Mouse (Mus musculus): ENCODE data around the gene Trp73. TPM values are rescaled to one million over a fixed set of nuclear protein-coding genes. Genes with fewer than 3 reads are reported as not detected.

Gene Trp73
- polyA plus RNA-seq, 1 experiment from 2014 or later, result 0.46 TPM

DNA sequence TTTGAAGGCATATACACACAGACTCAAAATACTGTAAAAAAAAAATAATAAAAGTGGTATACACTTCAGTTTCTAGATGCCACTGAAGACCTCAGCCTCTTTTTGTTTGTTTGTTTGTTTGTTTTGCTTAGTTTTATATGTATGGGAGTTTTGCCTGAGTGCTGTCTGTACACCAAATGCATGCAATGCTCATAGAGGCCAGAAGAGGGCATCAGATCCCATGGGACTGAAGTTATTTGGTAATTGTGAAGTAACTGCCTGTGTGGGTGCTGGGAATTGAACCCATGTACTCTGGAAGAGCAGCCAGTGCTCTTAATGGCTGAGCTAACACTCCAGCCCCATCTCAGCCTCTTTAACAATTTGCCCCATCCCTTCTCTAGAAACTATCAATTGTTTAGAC is 111.4 kb downstream of the Trp73 start:
- in situ Hi-C loops (cut with MboI; ENCODE audit: low pct_unique_long_range_greater_than_20kb), result loop anchor here (25.0 kb wide), 1 partner anchor 259 kb away; no protein-coding TSS in a partner anchor
- POLR2A ChIA-PET, result no interaction called here
- no peak for TF ChIP-seq CTCF (IDR thresholded peaks at IDR 0.05)
- DNase-seq (ENCODE audit: low read depth, low spot score) (no peak), ATAC-seq (no peak)
- CTCF ChIA-PET, result interaction anchor here (1.2 to 1.5 kb wide), 2 partner anchors 76 to 177 kb away, joined by 3 read pairs; no protein-coding TSS in a partner anchor
- H3K27me3 ChIP-seq, result no peaks in the 10 kb centered on the region

DNA sequence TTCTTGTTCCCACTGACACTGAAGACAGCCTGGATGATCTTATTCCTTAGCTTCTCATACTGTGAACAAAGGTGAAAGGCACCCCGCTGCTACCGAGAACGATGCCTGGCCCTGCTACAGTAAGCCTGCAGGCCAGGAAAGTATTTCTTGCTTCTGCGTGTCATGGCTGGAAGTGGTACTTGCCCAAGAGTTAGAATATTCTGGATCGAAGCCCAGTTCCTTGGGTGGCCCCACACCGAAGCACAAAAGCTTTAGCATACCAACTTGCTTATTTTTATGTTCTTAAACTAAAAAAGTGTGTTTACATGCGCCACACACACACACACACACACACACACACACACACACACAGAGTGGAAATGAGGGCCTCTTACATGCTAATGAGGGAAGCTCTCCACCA is 111.9 kb downstream of the Trp73 start:
- H3K27me3 ChIP-seq, result no peaks in the 10 kb centered on the region
- no peak for ATAC-seq
- CTCF ChIA-PET, result interaction anchor here (1.2 to 1.5 kb wide), 2 partner anchors 77 to 178 kb away, joined by 3 read pairs; no protein-coding TSS in a partner anchor

DNA sequence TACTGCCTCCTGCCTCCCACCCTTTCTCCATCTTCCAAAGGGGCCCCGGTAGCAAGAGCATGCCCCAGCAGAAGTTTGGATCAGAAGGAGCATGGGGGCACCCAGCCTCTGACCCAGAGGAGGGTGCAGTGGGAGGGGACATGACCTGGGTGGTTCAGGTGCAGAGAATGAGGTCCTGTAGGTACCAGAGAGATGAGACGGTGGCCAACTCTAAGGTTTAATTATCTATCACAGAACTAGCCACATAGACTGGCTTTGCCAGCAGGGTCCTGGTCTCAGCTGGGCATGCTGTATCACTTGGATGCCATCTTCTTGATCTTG is 113.6 kb downstream of the Trp73 start:
- POLR2A ChIA-PET, result no interaction called here
- CTCF ChIA-PET, result interaction anchor here (1.9 kb wide), 1 partner anchor 38 kb away, joined by 7 read pairs; no protein-coding TSS in a partner anchor
- ATAC-seq (no peak), DNase-seq (ENCODE audit: low read depth, low spot score) (no peak)
- no peak for TF ChIP-seq CTCF (IDR thresholded peaks at IDR 0.05)
- no peaks in the 10 kb centered on the region for H3K27me3 ChIP-seq
- in situ Hi-C loops (cut with MboI; ENCODE audit: low pct_unique_long_range_greater_than_20kb), result loop anchor here (25.0 kb wide), 1 partner anchor 261 kb away; no protein-coding TSS in a partner anchor

More for the DNA sequence above, 111.9 kb downstream of the Trp73 start:
- POLR2A ChIA-PET, result no interaction called here
- DNase-seq (ENCODE audit: low read depth, low spot score), result no peak
- in situ Hi-C loops (cut with MboI; ENCODE audit: low pct_unique_long_range_greater_than_20kb), result loop anchor here (25.0 kb wide), 1 partner anchor 259 kb away; no protein-coding TSS in a partner anchor
- TF ChIP-seq CTCF (IDR thresholded peaks at IDR 0.05), result no peak

DNA sequence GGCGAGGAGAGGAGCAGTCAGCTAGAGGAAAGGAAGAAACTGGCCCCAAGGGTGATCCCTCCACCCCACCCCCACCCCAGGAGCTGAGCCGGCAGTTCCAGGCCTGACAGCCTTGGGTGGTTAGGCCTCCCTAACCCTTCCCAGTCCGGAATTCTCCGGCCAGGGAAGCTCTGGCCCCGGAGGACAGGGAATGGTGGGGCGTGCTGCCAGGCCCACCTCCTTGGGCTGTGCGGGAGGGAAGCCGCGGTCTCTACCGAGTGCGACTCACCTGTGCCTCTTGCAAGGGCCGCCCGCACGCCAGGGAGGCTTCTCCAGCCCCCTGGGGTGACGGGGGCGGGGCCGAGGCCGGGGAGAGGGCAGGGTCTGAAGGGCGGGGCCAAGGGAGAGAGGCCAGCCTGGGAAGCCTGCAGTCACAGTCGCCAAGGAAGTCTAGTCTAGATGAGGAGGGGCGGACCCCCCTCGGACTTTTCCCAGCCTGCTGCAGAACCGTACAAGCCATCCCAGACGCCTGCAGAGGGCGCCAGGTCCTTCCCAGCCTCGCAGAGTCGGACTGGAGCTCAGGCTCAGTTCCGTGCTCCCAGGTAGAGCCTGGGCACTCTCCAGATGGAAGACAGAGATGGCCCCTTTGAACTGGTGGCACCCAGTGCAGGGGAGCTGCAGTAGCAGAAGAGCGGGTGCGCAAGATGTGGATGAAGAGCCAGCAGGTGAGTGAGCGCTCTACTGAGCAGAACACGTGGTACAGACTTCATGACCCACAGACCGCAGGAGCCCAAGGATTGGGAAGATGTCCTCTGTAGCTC is 114.2 kb downstream of the Trp73 start, which contains the start of gene Smim1:
Gene Smim1 (minus strand): TSS at position 590 of the 800 bp plus-strand sequence.
- DNase-seq (ENCODE audit: low read depth, low spot score) (no peak), ATAC-seq (peak; percentile 91)
- in situ Hi-C loops (cut with MboI; ENCODE audit: low pct_unique_long_range_greater_than_20kb), result loop anchor here (25.0 kb wide), 1 partner anchor 261 kb away; no protein-coding TSS in a partner anchor
- TF ChIP-seq CTCF (IDR thresholded peaks at IDR 0.05), result no peak
- no peaks in the 10 kb centered on the region for H3K27me3 ChIP-seq
- CTCF ChIA-PET, result interaction anchor here (1.9 kb wide), 1 partner anchor 39 kb away, joined by 7 read pairs; no protein-coding TSS in a partner anchor
- POLR2A ChIA-PET, result interaction anchor here (0.6 to 1.1 kb wide), 2 partner anchors 14 to 423 kb away, joined by 3 to 5 read pairs; partner anchors contain the start of gene Lrrc47

DNA sequence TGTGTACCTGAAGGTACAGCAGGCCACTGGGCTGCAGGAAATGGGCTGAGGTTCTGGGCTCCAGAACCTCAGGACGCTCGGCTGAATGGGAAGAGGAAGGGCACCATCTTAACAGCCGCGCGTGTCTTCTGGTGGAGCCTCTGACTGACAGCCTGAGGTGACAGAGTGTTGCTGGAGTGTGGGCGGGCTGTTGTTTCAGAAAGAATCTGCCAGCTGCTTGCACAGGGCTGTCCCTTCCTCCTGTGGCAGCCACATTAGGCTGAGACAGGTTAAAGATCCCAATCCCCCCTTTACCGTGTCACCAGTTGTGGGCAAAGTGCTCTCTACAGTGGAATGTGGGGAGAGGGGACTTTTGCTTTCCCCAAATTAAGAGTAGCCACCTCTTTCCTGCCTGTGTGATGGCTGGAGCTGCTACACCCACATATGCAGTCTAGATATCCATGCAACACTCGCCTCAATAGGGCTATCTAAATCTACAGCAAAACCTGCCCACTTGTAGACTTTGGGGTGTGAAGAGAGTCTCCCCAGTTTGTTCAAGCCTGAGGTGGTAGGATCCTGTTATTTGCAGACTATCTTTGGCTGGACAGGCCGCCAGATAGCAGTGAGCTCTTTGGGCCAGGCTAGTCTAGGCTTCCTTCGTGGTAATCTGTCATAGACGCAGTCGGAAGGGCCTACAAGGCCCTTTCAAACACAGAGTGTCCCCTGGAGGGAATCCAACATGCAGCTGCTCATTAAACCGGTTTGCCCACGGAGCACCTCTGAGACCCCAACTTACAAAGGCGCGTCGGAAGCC is 115.1 kb downstream of the Trp73 start:
- CTCF ChIA-PET, result no interaction called here
- TF ChIP-seq CTCF (IDR thresholded peaks at IDR 0.05), result no peak
- in situ Hi-C loops (cut with MboI; ENCODE audit: low pct_unique_long_range_greater_than_20kb), result loop anchor here (25.0 kb wide), 1 partner anchor 262 kb away; no protein-coding TSS in a partner anchor
- no peak for ATAC-seq
- POLR2A ChIA-PET, result interaction anchor here (1.1 kb wide), 1 partner anchor 13 kb away, joined by 5 read pairs; the partner anchor contains the start of gene Lrrc47
- H3K27me3 ChIP-seq, result no peaks in the 10 kb centered on the region
- DNase-seq (ENCODE audit: low read depth, low spot score), result no peak

DNA sequence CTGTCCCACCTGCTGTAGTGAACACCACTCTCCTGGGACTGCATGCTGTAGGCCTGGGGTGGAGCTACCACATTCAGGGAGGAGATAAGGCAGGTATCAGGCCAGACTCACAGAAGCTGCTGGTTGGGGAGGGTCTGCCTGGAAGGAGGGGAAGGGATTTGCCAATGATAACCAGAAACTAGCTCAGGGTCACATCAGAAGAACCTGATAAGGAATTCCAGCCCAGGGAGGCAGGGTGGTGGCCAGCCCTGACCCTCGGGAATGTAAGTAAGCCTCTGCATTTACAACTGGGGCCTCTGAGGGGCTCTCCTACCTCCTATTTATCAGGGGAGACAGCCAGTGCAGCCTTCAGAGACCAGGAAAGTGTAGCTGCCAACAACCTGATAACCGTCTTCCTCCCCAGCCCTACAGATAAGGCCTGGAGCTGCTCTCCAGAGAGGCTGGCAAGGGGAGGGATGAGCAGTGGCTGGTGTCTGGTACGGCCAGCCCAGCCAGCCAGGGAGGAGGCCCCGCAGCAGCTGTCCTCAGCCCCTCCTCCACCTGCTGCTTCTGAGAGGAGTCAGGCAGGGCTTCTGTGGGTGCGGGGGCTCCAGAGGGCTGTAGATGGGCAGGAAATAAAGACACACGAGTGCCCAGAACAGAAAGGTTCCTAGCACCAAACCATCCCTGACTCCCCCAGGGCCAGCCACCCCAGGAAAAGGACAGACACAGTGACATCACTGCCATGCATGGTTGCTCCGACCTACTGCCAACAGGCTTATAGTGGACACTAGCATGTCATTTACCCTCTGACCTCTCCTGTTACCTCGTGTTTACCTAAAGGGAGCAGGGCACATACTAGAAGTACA is 116.0 kb downstream of the Trp73 start:
- no peak for TF ChIP-seq CTCF (IDR thresholded peaks at IDR 0.05)
- CTCF ChIA-PET, result no interaction called here
- ATAC-seq, result no peak

DNA sequence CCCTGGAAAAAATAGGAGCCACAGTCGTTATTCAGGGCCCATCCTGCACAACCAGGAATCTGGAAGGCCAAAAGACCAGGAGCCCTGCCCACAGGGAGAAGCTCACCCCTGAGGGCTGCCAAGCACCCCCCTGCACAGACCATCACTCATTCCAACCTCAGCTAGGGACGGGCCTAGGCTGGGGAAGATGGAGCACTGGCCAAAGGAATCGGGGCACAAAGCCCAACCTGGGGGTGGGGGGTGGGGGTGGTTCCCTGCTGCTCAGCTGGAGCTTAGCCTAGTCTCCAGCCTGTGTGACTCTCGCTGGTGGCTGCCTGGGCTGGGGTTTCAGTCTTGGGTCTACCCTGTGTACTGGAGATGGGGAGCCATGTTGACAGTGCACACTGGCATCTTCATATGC is 117.2 kb downstream of the Trp73 start:
- ATAC-seq (no peak), DNase-seq (ENCODE audit: low read depth, low spot score) (no peak)
- no peaks in the 10 kb centered on the region for H3K27me3 ChIP-seq
- ChIA-PET CTCF (no interaction called here), POLR2A (interaction anchor here (2.7 kb wide), 1 partner anchor 11 kb away, joined by 11 read pairs; the partner anchor contains the start of gene Lrrc47)
- TF ChIP-seq CTCF (IDR thresholded peaks at IDR 0.05), result no peak
- in situ Hi-C loops (cut with MboI; ENCODE audit: low pct_unique_long_range_greater_than_20kb), result no loop called here

More for the DNA sequence above, 116.0 kb downstream of the Trp73 start:
- in situ Hi-C loops (cut with MboI; ENCODE audit: low pct_unique_long_range_greater_than_20kb), result no loop called here
- no peak for DNase-seq (ENCODE audit: low read depth, low spot score)
- H3K27me3 ChIP-seq, result no peaks in the 10 kb centered on the region
- POLR2A ChIA-PET, result no interaction called here

DNA sequence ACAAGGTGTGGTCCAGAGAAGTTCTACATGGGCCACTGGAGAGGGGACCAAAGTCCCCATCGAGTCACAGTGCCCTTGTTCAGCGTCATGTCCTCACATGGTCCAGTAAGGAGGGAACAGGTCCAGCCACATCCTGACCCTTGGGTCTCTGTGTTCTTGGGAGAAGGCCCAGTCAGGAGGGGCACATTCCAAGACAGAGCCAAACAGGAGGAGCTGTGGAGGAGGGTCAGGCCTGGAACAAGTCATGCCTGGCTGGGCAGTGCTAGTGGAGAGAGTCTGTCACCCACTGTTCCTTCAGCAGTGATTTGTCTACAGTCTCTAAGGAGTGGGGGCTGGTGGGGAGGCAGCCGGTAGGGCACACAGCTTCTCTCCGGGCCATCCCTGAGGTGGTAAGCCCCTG is 117.6 kb downstream of the Trp73 start:
- no peaks in the 10 kb centered on the region for H3K27me3 ChIP-seq
- in situ Hi-C loops (cut with MboI; ENCODE audit: low pct_unique_long_range_greater_than_20kb), result no loop called here
- DNase-seq (ENCODE audit: low read depth, low spot score) (no peak), ATAC-seq (peak; percentile 31)
- ChIA-PET POLR2A (interaction anchor here (2.7 kb wide), 1 partner anchor 11 kb away, joined by 11 read pairs; the partner anchor contains the start of gene Lrrc47), CTCF (no interaction called here)
- no peak for TF ChIP-seq CTCF (IDR thresholded peaks at IDR 0.05)

DNA sequence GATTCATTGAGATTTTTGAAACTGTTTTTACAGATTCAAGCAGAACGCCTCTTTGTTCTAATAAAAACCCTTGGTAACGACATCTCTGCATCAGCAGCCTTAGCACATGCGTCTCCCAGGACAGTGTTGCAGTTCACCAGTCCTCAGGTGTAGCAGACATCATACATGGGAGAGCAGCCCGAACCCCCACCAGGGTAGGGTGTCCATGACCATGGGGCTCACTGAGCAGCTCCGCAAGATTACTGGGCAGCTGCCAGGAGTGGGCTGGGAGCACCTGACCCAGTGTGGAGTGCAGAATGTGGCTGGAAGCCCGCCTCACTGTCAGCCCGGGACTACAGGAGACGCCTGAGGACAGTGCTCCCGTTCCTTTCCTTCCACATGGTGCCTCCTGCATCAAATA is 118.6 kb downstream of the Trp73 start:
- no peak for TF ChIP-seq CTCF (IDR thresholded peaks at IDR 0.05)
- ChIA-PET CTCF (no interaction called here), POLR2A (interaction anchor here (2.7 kb wide), 1 partner anchor 10 kb away, joined by 11 read pairs; the partner anchor contains the start of gene Lrrc47)
- no peak for ATAC-seq
- no peak for DNase-seq (ENCODE audit: low read depth, low spot score)
- in situ Hi-C loops (cut with MboI; ENCODE audit: low pct_unique_long_range_greater_than_20kb), result no loop called here
- H3K27me3 ChIP-seq, result no peaks in the 10 kb centered on the region
